Mouse (Mus musculus): ENCODE results near the gene Prss41. TPM values are rescaled to one million over a fixed set of nuclear protein-coding genes. Genes with fewer than 3 reads are reported as not detected.

Prss41 gene
- total RNA-seq, 2 experiments from 2014 or later = 0.18 TPM; not detected in 1

DNA sequence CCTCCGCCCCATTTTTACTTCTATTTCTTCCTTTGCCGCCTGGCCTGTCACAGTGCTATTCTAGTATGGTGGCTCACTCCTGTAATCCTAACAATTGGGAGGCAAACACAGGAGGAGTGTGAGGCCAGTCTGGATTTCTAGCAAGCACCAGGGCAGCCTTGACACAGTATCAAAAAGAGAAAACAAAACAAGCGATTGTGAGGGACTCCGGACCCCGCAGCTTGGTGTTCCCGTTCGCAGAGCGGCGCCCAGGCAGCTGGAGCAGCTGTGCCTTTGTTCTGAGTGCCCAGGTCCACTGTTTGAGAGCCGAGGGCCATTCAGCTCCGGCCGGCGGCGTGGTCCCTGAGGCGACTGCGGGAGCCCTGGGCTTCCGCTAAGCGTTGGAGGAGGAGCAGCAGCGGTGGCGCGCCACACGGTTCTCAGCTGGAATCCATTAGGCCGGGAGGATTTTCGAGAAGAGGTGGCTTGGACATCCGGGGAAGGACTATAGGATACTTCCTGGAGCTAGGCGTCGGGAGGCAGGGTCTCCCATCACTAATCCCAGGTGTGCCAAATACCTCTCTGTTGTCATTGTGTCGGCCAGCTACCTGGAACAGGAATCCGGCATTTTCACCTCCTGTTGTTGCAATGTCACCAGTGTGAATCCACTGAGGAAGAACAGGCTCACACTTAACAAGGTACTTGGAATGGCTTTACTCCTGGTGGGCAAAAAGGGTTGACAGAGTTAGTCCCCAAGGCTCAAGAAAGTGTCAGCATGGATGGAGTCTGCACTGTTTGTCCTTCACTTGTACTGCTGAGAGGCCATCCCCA is 53.5 kb downstream of the Prss41 start, which contains the start of gene Srrm2:
Srrm2 (plus strand) TSS at position 264 of the 810 bp plus-strand sequence.
- peak; percentile 70 for DNase-seq
- intact Hi-C loops (cut with DNase I; ENCODE audit: low total_unique reads) = no loop called here

DNA sequence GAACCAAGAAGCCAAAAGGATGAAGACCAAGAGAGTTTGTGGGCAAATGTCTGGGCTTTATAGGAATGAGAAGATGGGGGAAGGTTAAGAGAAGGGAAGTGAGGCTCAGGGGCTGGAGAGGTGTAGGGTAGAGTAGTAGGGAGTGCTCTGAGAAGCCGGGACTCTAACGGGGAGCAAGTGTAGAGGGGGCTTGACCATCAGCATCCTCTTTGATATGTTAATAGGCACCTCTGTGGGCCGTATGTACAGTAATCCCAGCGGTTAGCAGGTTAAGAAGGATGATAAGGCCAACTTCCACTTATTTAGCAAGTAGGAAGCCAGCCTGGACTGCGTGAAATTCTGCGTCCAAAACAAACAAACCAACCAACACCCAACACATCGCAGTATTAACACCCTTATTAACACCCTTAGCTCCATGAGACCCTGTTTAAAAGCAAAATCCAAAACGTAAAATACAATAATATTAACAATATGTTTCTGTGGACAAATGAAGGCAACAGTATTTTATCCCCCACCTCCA is 54.2 kb downstream of the Prss41 start:
- no peak for DNase-seq
- intact Hi-C loops (cut with DNase I; ENCODE audit: low total_unique reads) = no loop called here

GRCm38 (mm10) chr17:23788973-23789372 is 55.0 kb downstream of the Prss41 start:
- intact Hi-C loops (cut with DNase I; ENCODE audit: low total_unique reads) = no loop called here
- no peak for DNase-seq

Small RNA genes lying within 50 kb of the gene (microRNA-seq; reads per million reads assigned to microRNA genes)
- gene Mir5125 = 0 to 0.96 reads per million in 2 experiments

Other genes starting within 250 kb of the Prss41 start
- gene Zfp13, start 244.7 kb downstream of the Prss41 start, total RNA-seq (2021) = 1 to 10 TPM; 4.9 TPM
- gene Zscan10, start 243.3 kb downstream of the Prss41 start, total RNA-seq (2021) = not detected
- under 1 TPM; 0.20 to 0.27 TPM for gene Mmp25, start 198.9 kb downstream of the Prss41 start, total RNA-seq (2021)
- gene Bicdl2, start 183.7 kb downstream of the Prss41 start, total RNA-seq (2021) = not detected
- gene Hcfc1r1, start 170.6 kb downstream of the Prss41 start, total RNA-seq (2021) = 100 to 1,000 TPM; 223 to 235 TPM
- gene Thoc6, start 170.3 kb downstream of the Prss41 start, total RNA-seq (2021) = 10 to 100 TPM; 15.8 to 19.1 TPM
- 10 to 100 TPM; 18.7 to 57.3 TPM for gene Tnfrsf12a, start 166.7 kb downstream of the Prss41 start, total RNA-seq (2021)
- gene Cldn6, start 164.9 kb downstream of the Prss41 start, total RNA-seq (2021) = not detected
- under 1 TPM; 0.23 to 0.51 TPM for gene Cldn9, start 160.1 kb downstream of the Prss41 start, total RNA-seq (2021)
- gene 1520401A03Rik, start 121.4 kb downstream of the Prss41 start, total RNA-seq (2021) = under 1 TPM in 1 of 2 experiments, not detected in 1; 0.09 TPM
- 1 to 10 TPM; 2.1 to 2.3 TPM for gene Pkmyt1, start 117.8 kb downstream of the Prss41 start, total RNA-seq (2021)
- 1 to 10 TPM; 5.7 to 9.1 TPM for gene Paqr4, start 103.3 kb downstream of the Prss41 start, total RNA-seq (2021)
- not detected for gene Kremen2, start 98.3 kb downstream of the Prss41 start, total RNA-seq (2021)
- 10 to 100 TPM; 35.6 to 35.8 TPM for gene Flywch1, start 72.6 kb downstream of the Prss41 start, total RNA-seq (2021)
- 1 to 10 TPM; 1.2 to 2.0 TPM for gene Flywch2, start 58.1 kb downstream of the Prss41 start, total RNA-seq (2021)
- 100 to 1,000 TPM; 148 to 169 TPM for gene Srrm2, start 53.6 kb downstream of the Prss41 start, total RNA-seq (2021)
- 100 to 1,000 TPM; 321 to 328 TPM for gene Elob, start 15.0 kb downstream of the Prss41 start, total RNA-seq (2021)
- not detected for gene Prss33, start 8.1 kb downstream of the Prss41 start, total RNA-seq (2021)
- gene Prss32, start 317 bp downstream of the Prss41 start, total RNA-seq (2021) = not detected
- gene Prss21, start 23.9 kb upstream of the Prss41 start, total RNA-seq (2021) = not detected
- gene Dcpp1, start 36.7 kb upstream of the Prss41 start, total RNA-seq (2021) = not detected
- gene Dcpp2, start 36.7 kb upstream of the Prss41 start, total RNA-seq (2021) = not detected
- not detected for gene Dcpp3, start 73.3 kb upstream of the Prss41 start, total RNA-seq (2021)
- gene Sbp, start 97.5 kb upstream of the Prss41 start, total RNA-seq (2021) = not detected
- not detected for gene Sbpl, start 111.1 kb upstream of the Prss41 start, total RNA-seq (2021)
- gene Prss30, start 136.4 kb upstream of the Prss41 start, total RNA-seq (2021) = not detected
- not detected for gene Prss22, start 153.9 kb upstream of the Prss41 start, total RNA-seq (2021)
- gene Prss27, start 194.0 kb upstream of the Prss41 start, total RNA-seq (2021) = not detected
- 10 to 100 TPM; 12.3 to 13.6 TPM for gene Kctd5, start 229.3 kb upstream of the Prss41 start, total RNA-seq (2021)